Mouse (Mus musculus) B cell, adult (primary cell): ENCODE data around the gene Cep19. TPM values are rescaled to one million over a fixed set of nuclear protein-coding genes. Genes with fewer than 3 reads are reported as not detected.

Experiments
- total RNA-seq: library from RNA; stranded (reverse); gene quantifications from 4 replicates; pipeline ENCODE4 v1.2.4, GENCODE M21; 2023; ENCODE audit not compliant: inconsistent age

Gene Cep19
- 3.6 to 6.2 TPM (median 4.4 TPM) in 4 replicates for total RNA-seq

DNA sequence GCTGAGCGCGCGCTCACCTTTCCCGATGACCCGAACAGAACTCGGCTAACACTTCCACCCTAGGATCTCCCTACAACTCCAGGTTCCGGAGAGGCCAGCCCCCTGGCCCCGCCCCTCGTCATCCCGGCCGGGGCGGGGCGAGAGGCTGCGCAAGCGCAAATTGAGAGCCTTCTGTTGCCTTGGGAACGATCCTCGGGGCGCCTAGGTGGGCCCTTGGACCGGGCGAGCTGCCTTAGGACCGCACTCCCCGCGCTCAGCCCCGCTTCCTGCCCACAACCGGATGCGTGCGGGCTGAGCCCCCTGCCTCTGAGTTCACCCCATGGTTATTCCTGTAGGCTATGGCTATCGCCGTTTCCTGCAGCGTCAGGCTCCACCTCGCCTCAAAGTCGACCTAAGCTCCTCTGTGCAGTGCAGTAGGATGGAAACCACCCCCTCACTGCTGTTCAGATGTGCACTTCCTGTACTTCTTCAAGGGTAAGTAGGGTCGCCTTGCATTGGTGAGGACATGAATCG, at the start of gene Cep19, which contains the start of gene Pigx:
Gene Cep19 (plus strand): TSS at position 163 of the 513 bp plus-strand sequence.
Gene Pigx (minus strand): TSS at position 103 of the 513 bp plus-strand sequence.

DNA sequence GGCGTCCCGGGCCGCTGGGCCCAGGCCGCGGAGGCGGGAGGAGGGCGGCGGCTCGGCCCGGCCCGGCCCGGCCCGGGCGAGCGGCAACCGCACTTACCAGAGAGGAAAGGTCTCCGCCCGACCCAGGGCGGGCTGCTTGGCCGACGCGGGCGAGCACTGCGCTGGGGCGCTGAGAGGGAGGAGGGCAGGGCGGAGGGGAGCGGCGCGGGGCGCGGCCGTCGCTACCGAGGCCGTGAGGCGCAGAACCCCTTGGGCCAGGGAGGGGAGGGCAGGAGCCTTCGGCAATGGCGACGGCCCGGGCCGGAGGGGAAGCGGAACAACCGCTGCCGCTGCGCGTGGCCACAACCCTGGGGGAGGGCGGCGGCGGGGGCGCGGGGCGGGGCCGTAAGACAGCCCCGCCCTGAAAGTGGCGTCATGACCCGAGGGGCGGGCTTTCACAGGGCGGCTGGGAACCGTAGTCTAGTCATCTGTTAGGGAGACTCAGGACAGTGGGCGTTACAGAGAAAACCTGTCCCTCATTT, 20.5 kb upstream of the Cep19 start, which contains the start of gene Pak2:
Gene Pak2 (minus strand): TSS at position 352 of the 521 bp plus-strand sequence.

Other genes with a start within 250 kb of the Cep19 start
- gene Meltf, start 221.0 kb upstream of the Cep19 start, total RNA-seq: 0.12 to 0.15 TPM in 2 of 4 replicates, not detected in the others
- not detected in 4 replicates for gene Pigz, start 165.9 kb upstream of the Cep19 start, total RNA-seq
- 15.9 to 18.1 TPM (median 17.3 TPM) in 4 replicates for gene 0610012G03Rik, start 151.3 kb upstream of the Cep19 start, total RNA-seq
- 19.9 to 26.7 TPM (median 23.3 TPM) in 4 replicates for gene Ncbp2, start 151.3 kb upstream of the Cep19 start, total RNA-seq
- 28.7 to 33.9 TPM (median 29.8 TPM) in 4 replicates for gene Senp5, start 96.5 kb upstream of the Cep19 start, total RNA-seq
- 75.2 to 82.6 TPM (median 81.7 TPM) in 4 replicates for gene Pak2, start 20.5 kb upstream of the Cep19 start, total RNA-seq
- 22.4 to 32.2 TPM (median 28.8 TPM) in 4 replicates for gene Pigx, start 60 bp upstream of the Cep19 start, total RNA-seq
- 275 to 293 TPM (median 287 TPM) in 4 replicates for gene Nrros, start 65.8 kb downstream of the Cep19 start, total RNA-seq
- not detected in 4 replicates for gene Bex6, start 80.0 kb downstream of the Cep19 start, total RNA-seq
- 8.8 to 10.3 TPM (median 9.9 TPM) in 4 replicates for gene Fbxo45, start 147.4 kb downstream of the Cep19 start, total RNA-seq
- gene Wdr53, start 147.4 kb downstream of the Cep19 start, total RNA-seq: 8.6 to 14.0 TPM (median 12.9 TPM) in 4 replicates
- gene Smco1, start 171.7 kb downstream of the Cep19 start, total RNA-seq: 0.48 to 0.99 TPM (median 0.68 TPM) in 4 replicates
- gene Rnf168, start 177.7 kb downstream of the Cep19 start, total RNA-seq: 12.8 to 17.4 TPM (median 14.9 TPM) in 4 replicates
- 60.9 to 71.7 TPM (median 68.2 TPM) in 4 replicates for gene Ubxn7, start 232.5 kb downstream of the Cep19 start, total RNA-seq